Mouse (Mus musculus) hematopoietic multipotent progenitor cell, adult 10-12 weeks (in vitro differentiated cells): ENCODE measurements around the gene Pcolce. TPM values are rescaled to one million over a fixed set of nuclear protein-coding genes. Genes with fewer than 3 reads are reported as not detected.

Experiments
- polyA plus RNA-seq: library from polyadenylated mRNA; stranded (reverse); fragments of >175 nt; gene quantifications from 2 replicates; pipeline ENCODE4 v1.2.3, GENCODE M21; 2012; ENCODE audit warnings: low replicate concordance

The Pcolce gene
- 2.0 and 8.5 TPM in 2 replicates for polyA plus RNA-seq

GRCm38 (mm10) chr5:137613550-137613949, at the start of gene Pcolce:
Gene Pcolce, minus strand, starts transcription at chr5:137613784.

GRCm38 (mm10) chr5:137645652-137646091, 32.1 kb upstream of the Pcolce start, which contains the start of gene Irs3:
Gene Irs3, minus strand, starts transcription at chr5:137645714.

DNA sequence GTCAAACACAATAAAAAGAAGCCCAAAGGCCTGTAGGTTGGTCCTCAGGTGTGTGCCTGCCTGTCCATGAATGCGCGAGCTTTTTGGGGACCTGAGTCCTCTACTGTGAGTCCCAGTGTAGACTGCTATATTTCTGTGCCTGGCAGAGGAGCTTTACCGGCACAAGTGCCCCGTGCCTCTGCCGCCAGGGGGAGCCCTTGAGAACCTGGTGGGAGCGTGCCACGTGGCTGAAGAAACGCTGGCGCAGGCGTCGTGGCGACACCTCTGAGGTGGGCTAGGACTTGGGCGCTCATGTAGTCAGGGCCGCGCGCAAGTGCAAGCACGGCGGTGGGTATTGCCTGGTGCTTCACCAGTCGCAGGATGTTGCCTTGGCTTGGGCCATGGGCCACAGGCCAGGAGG, 27.5 kb upstream of the Pcolce start, which contains the start of gene Sap25:
Gene Sap25, plus strand, starts transcription at position 281 of the 400 bp plus-strand sequence.

DNA sequence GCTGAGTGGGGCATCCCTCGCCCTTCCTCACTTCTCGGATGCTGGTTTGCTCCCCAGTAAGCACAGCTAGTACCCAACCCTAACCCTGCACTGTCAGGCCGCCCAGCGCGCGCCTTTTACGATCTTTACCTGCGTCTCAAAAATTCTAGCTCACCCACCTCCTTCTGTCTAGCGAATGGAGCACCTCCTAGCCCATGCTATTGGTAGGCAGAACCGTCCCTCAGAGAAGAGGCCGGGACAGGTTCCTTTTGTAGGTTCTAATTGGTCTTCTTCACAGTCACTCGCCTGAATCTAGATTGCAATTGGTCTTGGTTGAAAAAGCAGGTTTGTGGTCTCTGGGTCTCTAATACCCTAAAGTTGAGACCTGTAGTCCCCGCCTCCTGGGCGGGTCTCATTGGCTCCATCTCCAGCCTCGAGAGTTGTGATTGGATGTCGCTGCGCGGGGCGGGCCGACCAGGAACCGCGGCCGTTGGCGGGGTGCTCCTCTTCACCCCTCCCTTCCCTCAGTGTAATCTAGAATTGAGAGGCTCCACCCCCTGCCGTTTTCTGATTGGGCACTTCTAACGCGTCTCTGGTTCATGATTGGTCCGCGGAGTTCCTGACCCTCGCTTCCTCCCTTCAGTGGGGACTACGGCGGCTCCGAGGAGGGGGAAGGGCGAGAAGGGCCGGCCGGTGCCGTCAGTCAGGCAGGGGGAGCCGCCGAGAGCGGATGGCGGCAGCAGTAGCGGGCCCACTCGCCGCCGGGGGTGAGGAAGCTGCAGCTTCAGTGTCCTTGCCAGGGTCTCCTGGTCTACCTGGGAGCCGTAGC, 15.1 kb upstream of the Pcolce start, which contains the start of the genes Fbxo24, Lrch4 and Gm20605:
Gene Fbxo24, minus strand, starts transcription at position 505 of the 808 bp plus-strand sequence.
Gene Lrch4, plus strand, starts transcription at position 624 of the 808 bp plus-strand sequence.
Gene Gm20605, plus strand, starts transcription at position 678 of the 808 bp plus-strand sequence.

DNA sequence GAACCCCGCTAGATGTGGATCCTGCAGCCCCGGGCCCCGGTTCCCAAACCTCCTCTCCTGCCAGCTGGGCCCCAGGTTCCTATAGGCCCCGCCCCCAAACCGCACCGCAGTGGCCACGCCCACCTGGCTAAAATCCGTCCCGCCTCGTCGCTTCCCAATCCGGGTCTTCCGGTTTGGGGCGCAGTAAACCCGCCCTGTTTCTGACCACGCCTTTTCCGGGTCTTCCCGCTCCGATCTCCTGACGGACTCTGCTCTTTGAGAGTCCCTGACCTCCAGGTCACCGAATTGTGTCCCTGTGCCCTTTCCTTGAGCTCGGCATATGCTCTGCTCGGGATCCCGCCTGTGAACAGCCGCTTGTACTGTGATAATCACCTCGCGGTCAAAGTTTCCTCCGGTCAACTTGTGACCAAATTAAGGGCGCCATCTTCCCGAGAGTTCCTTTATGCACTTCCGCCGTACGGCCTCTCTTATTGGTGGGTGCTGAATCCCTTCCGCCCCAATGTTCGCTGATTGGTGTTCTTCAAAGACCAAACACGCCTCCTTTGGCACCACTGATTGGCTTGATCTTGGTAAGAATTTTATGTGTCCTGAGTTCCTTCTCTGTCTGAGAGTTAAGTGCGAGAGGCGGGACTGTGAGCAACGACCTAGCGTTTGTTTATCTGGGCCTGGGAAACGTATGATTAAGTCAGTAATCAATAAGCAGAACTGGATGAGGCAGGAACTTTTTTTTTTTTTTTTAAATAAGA, 12.8 kb downstream of the Pcolce start, which contains the start of gene Mospd3:
Gene Mospd3, minus strand, starts transcription at position 440 of the 746 bp plus-strand sequence.

DNA sequence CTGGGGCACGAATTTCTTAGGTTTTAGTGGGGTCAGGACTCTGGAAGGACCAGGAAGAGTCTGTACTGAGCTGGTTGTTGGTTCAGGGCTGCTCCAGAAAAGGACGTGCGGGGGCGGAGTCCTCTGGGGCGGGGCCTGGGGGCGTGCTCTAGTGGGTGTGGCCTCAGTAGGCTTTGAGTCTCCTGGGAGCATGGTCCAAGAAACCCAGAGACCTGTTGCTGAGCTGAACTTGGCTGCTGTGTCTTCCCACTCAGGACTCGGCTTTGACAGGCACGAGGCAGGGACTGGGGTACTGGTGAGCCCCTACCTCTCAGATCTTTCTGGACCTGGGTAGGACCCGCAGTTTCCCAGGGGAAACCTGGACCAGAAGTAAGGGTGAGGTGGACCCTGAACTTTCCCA, 43.9 kb downstream of the Pcolce start, which contains the start of gene Tfr2:
Gene Tfr2, plus strand, starts transcription at position 176 of the 400 bp plus-strand sequence.

Other genes starting within 250 kb of the Pcolce start
- 0.27 and 1.3 TPM in 2 replicates for gene Zan, start 136.7 kb downstream of the Pcolce start, polyA plus RNA-seq
- gene Pop7, start 111.3 kb downstream of the Pcolce start, polyA plus RNA-seq = 22.2 and 55.1 TPM in 2 replicates
- gene Gigyf1, start 95.2 kb downstream of the Pcolce start, polyA plus RNA-seq = 93.0 and 157 TPM in 2 replicates
- not detected in 2 replicates for gene Epo, start 80.5 kb downstream of the Pcolce start, polyA plus RNA-seq
- 466 and 724 TPM in 2 replicates for gene Gnb2, start 80.3 kb downstream of the Pcolce start, polyA plus RNA-seq
- gene Actl6b, start 60.3 kb downstream of the Pcolce start, polyA plus RNA-seq = not detected in 2 replicates
- 2.0 and 13.3 TPM in 2 replicates for gene Tfr2, start 43.9 kb downstream of the Pcolce start, polyA plus RNA-seq
- gene Mospd3, start 12.7 kb downstream of the Pcolce start, polyA plus RNA-seq = 343 and 978 TPM in 2 replicates
- 0.09 and 0.20 TPM in 2 replicates for gene Fbxo24, start 15.2 kb upstream of the Pcolce start, polyA plus RNA-seq
- gene Lrch4, start 15.3 kb upstream of the Pcolce start, polyA plus RNA-seq = 391 and 723 TPM in 2 replicates
- gene Gm20605, start 15.4 kb upstream of the Pcolce start, polyA plus RNA-seq = 44.7 and 56.6 TPM in 2 replicates
- 167 and 231 TPM in 2 replicates for gene Sap25, start 27.6 kb upstream of the Pcolce start, polyA plus RNA-seq
- gene Irs3, start 31.9 kb upstream of the Pcolce start, polyA plus RNA-seq = 0.17 and 0.21 TPM in 2 replicates
- gene Agfg2, start 70.9 kb upstream of the Pcolce start, polyA plus RNA-seq = 41.0 and 59.6 TPM in 2 replicates
- gene Nyap1, start 127.8 kb upstream of the Pcolce start, polyA plus RNA-seq = 3.5 and 11.1 TPM in 2 replicates
- gene Tsc22d4, start 131.9 kb upstream of the Pcolce start, polyA plus RNA-seq = 642 and 1,190 TPM in 2 replicates
- 82.7 and 175 TPM in 2 replicates for gene Ppp1r35, start 165.1 kb upstream of the Pcolce start, polyA plus RNA-seq
- 168 and 453 TPM in 2 replicates for gene Mepce, start 173.9 kb upstream of the Pcolce start, polyA plus RNA-seq
- gene Zcwpw1, start 174.0 kb upstream of the Pcolce start, polyA plus RNA-seq = 2.2 and 5.2 TPM in 2 replicates
- gene Pilra, start 222.5 kb upstream of the Pcolce start, polyA plus RNA-seq = 6.6 and 11.0 TPM in 2 replicates
- gene Pilrb1, start 244.3 kb upstream of the Pcolce start, polyA plus RNA-seq = 6.6 and 9.2 TPM in 2 replicates